Mouse (Mus musculus) testis, adult 2 months (tissue): ENCODE measurements around the gene 4930556J24Rik.

ENCODE experiments used
- CTCF ChIP-seq: fragments of 200-500 bp; IDR thresholded peaks from 2 replicates; pipeline ENCODE4 v1.5.1; 2012; ENCODE audit warnings: low read depth, mild to moderate bottlenecking, inconsistent platforms, low read length, moderate library complexity; ENCODE audit not compliant: control insufficient read depth, insufficient read depth, insufficient replicate concordance
- POLR2A ChIP-seq: fragments of 200-500 bp; IDR thresholded peaks from 2 replicates; pipeline ENCODE4 v1.6.1; 2012; ENCODE audit warnings: low read depth, mild to moderate bottlenecking, inconsistent platforms, low read length, moderate library complexity; ENCODE audit not compliant: control insufficient read depth

DNA sequence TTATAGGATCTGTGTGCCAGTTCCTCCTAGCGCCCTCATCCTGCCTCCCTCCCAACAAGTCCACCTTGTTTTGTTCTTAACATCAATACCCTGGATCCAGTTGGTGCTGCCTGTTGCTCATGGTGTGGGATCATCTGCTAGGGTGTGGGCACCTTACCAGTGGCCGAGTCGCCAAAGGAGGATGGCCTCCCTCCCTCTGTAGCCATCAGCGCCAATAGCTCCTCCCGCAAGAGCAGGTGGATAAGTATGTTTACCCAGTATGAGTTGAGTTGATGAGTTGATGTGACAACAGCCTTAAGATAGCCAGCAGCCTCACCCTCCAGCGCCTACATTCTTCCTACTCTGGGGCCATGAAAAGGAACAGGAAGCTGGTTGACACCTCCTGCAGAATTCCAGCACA, 76.3 kb downstream of the 4930556J24Rik start:
- no peak for TF ChIP-seq CTCF
- TF ChIP-seq POLR2A: no peak
